Mouse (Mus musculus) thymus, adult 2 months (tissue): ENCODE data around the gene Polr1d.

Source experiments
- CTCF ChIP-seq: fragments of 200-500 bp; IDR thresholded peaks from 2 replicates; pipeline ENCODE4 v1.5.1; 2012; ENCODE audit warnings: mild to moderate bottlenecking, control low read depth, low read length, moderate library complexity, borderline replicate concordance; ENCODE audit not compliant: control insufficient read depth, poor library complexity, insufficient read depth; ENCODE audit errors: extremely low read depth
- POLR2A ChIP-seq: fragments of 200-500 bp; IDR thresholded peaks from 2 replicates; pipeline ENCODE4 v1.6.1; 2012; ENCODE audit warnings: mild to moderate bottlenecking, low read length, control low read depth, moderate library complexity; ENCODE audit not compliant: control insufficient read depth, poor library complexity, insufficient read depth; ENCODE audit errors: extremely low read depth

GRCm38 (mm10) chr5:147156376-147156775 is 79.5 kb downstream of the Polr1d start:
- no peak for TF ChIP-seq CTCF
- no peak for TF ChIP-seq POLR2A
